Mouse (Mus musculus) spleen, postnatal 4 days (tissue): ENCODE measurements around the gene Iqub.

Experiments used
- DNase-seq, 2 experiments: peaks; one replicate each; pipeline ENCODE4 v3.0.0; 2022; ENCODE audit warnings: low spot score in 2 of 2

The Iqub gene

GRCm38 (mm10) chr6:24470571-24471132, 44.2 kb downstream of the Iqub start:
- no peak for DNase-seq

- no peak for DNase-seq
These were observed 44.7 kb downstream of the Iqub start for GRCm38 (mm10) chr6:24470135-24470534.

GRCm38 (mm10) chr6:24456097-24456496, 58.8 kb downstream of the Iqub start:
- DNase-seq = peak in 1 of 2 experiments; percentile 66

GRCm38 (mm10) chr6:24451026-24451821, 63.6 kb downstream of the Iqub start:
- no peak for DNase-seq

GRCm38 (mm10) chr6:24450241-24450640, 64.6 kb downstream of the Iqub start:
- DNase-seq = no peak

- no peak for DNase-seq
These were observed 98.8 kb downstream of the Iqub start for GRCm38 (mm10) chr6:24416056-24416455.

GRCm38 (mm10) chr6:24415500-24415899, 99.4 kb downstream of the Iqub start:
- DNase-seq = no peak

- DNase-seq = no peak
These were observed 106.1 kb downstream of the Iqub start for GRCm38 (mm10) chr6:24408573-24409427.

GRCm38 (mm10) chr6:24407743-24408142, 107.1 kb downstream of the Iqub start:
- no peak for DNase-seq

GRCm38 (mm10) chr6:24397237-24397647, 117.6 kb downstream of the Iqub start:
- DNase-seq = no peak
